Mouse (Mus musculus) liver, postnatal 0 days (tissue): ENCODE measurements around the gene Gm21885. TPM values are rescaled to one million over a fixed set of nuclear protein-coding genes. Genes with fewer than 3 reads are reported as not detected.

ENCODE experiments used
- ATAC-seq: fragments of 200-750 bp; cut with Nextera tagmentation; 2 replicates; pipeline ENCODE4 v1.8.0; 2017; ENCODE audit warnings: mild to moderate bottlenecking, moderate library complexity
- DNase-seq: peaks from one replicate; pipeline ENCODE4 v3.0.0-alpha.2; 2016
- H3K27ac ChIP-seq: fragments of 300-500 bp; sonication (generic); 2 replicates; pipeline ENCODE4 v1.5.1; 2014; ENCODE audit warnings: antibody characterized with exemption, moderate library complexity, mild to moderate bottlenecking, low read depth
- H3K27me3 ChIP-seq: fragments of 300-500 bp; sonication (generic); 2 replicates; pipeline ENCODE4 v1.6.1; 2014; ENCODE audit warnings: low read length, control low read depth, mixed read lengths; ENCODE audit not compliant: insufficient read depth
- H3K36me3 ChIP-seq: fragments of 300-500 bp; sonication (generic); replicated peaks from 2 replicates; pipeline ENCODE4 v1.6.1; 2014; ENCODE audit warnings: mild to moderate bottlenecking, control low read depth, low read length, moderate library complexity, mixed read lengths; ENCODE audit not compliant: insufficient read depth
- H3K4me1 ChIP-seq: fragments of 300-500 bp; sonication (generic); 2 replicates; pipeline ENCODE4 v1.6.1; 2014; ENCODE audit warnings: antibody characterized with exemption, mild to moderate bottlenecking, control low read depth; ENCODE audit not compliant: insufficient read depth
- H3K4me2 ChIP-seq: fragments of 300-500 bp; sonication (generic); 2 replicates; pipeline ENCODE4 v1.6.1; 2014; ENCODE audit warnings: low read depth, mild to moderate bottlenecking, low read length, moderate library complexity, mixed read lengths
- H3K4me3 ChIP-seq: fragments of 300-500 bp; sonication (generic); 2 replicates; pipeline ENCODE4 v1.5.1; 2014; ENCODE audit warnings: low read depth, low read length
- H3K9ac ChIP-seq: fragments of 300-500 bp; sonication (generic); replicated peaks from 2 replicates; pipeline ENCODE4 v1.6.1; 2014; ENCODE audit warnings: mild to moderate bottlenecking, moderate library complexity
- H3K9me3 ChIP-seq: fragments of 300-500 bp; sonication (generic); 2 replicates; pipeline ENCODE4 v1.6.1; 2016; ENCODE audit warnings: mild to moderate bottlenecking, control low read depth, low read length, mixed read lengths
- CTCF ChIP-seq: sonication (generic); IDR thresholded peaks from 2 replicates; pipeline ENCODE4 v1.5.1; 2016; ENCODE audit warnings: antibody characterized with exemption, low read depth
- EP300 ChIP-seq: IDR thresholded peaks from 2 replicates; pipeline ENCODE4 v1.6.1; 2016; ENCODE audit warnings: antibody characterized with exemption, low read depth, mild to moderate bottlenecking
- WGBS: fragments of 180-500 bp; shearing (Covaris S2); extraction: QIAGEN DNeasy Blood & Tissue Kit; methylation state at CpG from one replicate; pipeline ENCODE4 v1.1.7; 2014; ENCODE audit not compliant: insufficient replicate concordance; 5-methylcytosine and 5-hydroxymethylcytosine counted together
- polyA plus RNA-seq: library from polyadenylated mRNA; unstranded; fragments of >200 nt; fragmentation: Nextera tagmentation; extraction: Ambion mirVana; gene quantifications from 2 replicates; pipeline ENCODE4 v1.2.1, GENCODE M21; 2015

Gm21885 gene
- 0.42 and 0.43 TPM in 2 replicates for polyA plus RNA-seq

DNA sequence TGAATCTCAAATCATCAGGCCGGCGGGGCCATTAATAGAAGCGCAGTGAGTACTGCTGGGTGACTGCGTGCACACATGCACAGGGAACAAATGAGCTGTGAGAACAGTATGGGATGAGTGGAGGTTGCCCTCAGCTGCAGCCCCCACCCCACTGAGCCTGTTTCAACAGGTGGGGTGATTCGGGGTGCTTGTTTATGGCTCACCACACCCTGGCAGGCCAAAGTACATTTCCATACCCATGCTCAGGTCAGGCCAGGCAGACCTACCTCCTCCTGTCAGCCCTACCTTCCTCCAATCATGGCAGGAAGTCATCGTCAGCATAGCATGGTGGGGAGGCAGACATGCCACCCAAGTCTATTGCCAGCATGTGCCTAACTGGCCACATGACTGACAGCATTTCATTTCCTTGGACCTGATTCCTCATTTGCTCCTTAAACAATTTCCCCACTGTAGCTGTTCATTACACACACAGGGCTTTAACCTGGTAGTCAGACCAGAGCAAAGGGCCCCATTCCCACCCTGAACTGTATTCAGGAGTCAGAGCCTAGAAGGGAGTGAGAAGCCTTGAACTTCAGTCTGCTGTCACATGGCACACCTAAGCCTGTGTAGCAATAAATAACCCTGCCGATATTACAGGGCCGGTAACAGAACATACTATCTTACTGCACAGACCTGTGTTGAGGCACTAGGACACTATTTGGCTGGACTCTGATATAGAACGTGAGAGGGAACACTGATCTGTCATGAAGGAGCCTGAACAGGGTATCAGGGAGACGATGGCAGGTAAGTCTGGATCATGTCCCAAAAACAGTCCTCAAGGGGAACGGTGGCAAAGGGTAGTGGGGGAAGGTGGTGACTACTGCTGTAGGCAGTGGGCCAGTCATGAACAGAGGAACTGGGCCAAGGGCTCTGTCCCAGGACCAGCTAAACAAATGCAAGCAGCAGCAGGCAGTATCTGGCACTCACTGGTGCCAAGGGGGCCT lies at the start of gene Gm21885:
Gene Gm21885 (plus strand): TSS at position 675 of the 983 bp plus-strand sequence.
- no peak for TF ChIP-seq EP300
- no peak for TF ChIP-seq CTCF
- peak within 1 kb of the TSS; percentile 63 for H3K27ac ChIP-seq
- H3K27me3 ChIP-seq: no peaks in the 10 kb centered on the region
- H3K9ac ChIP-seq: no peak within 1 kb of the TSS
- H3K4me1 ChIP-seq: peaks cover 16% of the 10 kb centered on the region; the same call in 1 of the 2 replicates
- H3K4me3 ChIP-seq: no peak within 1 kb of the TSS
- H3K4me2 ChIP-seq: no peak within 1 kb of the TSS
- DNase-seq: peak; percentile 45
- no peaks in the 10 kb centered on the region for H3K9me3 ChIP-seq
- 63% methylated on average over 11 of the region's 11 CpGs for WGBS
- ATAC-seq: peak; percentile 79
- H3K36me3 ChIP-seq: 0 out of 2 replicates have a peak, but pooled peaks cover 10% of the 10 kb centered on the region

DNA sequence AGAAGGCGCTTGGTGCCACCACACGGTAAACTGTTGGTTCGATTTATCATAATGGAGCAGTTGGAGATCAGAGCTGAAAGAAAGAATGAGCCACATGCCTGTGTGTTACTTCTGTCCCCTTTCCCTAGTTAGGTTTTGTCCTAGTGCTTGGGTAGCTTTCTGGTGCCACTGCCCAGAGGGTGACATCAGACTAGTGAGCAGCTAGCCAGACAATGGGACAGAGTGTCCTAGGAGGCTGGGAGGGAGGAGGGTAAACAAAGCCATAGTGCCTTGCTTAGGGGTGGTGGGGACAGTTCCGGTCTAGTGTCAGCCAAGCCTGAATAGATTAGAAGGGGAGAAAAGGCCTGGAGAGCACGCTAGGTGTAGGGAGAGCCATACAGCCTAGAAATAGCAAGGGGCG lies 48.3 kb upstream of the Gm21885 start:
- Histone ChIP-seq H3K4me1 (no peaks in the 10 kb centered on the region), H3K4me3 (no peak overlapping the region), H3K27ac (no peak overlapping the region), H3K9me3 (no peaks in the 10 kb centered on the region), H3K36me3 (no peaks in the 10 kb centered on the region), H3K4me2 (no peak overlapping the region), H3K9ac (no peak overlapping the region), H3K27me3 (no peaks in the 10 kb centered on the region)
- TF ChIP-seq EP300: no peak
- TF ChIP-seq CTCF: no peak
- ATAC-seq (peak; percentile 14; the same call in 1 of the 2 replicates), DNase-seq (no peak)
- WGBS: 73% methylated on average over 6 of the region's 6 CpGs

DNA sequence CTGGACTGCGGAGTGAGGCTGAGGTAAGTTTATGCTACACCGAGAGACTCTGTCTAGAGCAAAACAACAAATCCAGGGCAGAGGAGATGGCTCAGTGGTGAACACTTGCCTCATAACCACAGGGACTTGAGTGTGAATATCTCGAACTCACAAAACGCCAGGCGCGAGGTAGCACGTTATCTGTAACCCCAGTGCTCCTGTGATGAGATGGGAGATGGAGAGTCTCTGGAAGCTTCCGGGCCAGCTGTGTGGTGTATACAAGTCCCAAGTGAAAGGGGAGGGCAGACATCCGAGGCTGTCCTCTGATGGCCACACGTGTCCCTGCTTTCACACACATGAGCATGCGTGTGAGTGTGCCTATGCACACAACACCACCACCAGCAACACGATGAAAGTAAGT lies 47.3 kb upstream of the Gm21885 start:
- H3K36me3 ChIP-seq: no peaks in the 10 kb centered on the region
- ATAC-seq: peak; percentile 26; the same call in 1 of the 2 replicates
- H3K4me1 ChIP-seq: no peaks in the 10 kb centered on the region
- H3K9ac ChIP-seq: no peak overlapping the region
- no peak overlapping the region for H3K4me2 ChIP-seq
- DNase-seq: no peak
- H3K27ac ChIP-seq: no peak overlapping the region
- 68% methylated on average over 12 of the region's 12 CpGs for WGBS
- no peaks in the 10 kb centered on the region for H3K9me3 ChIP-seq
- TF ChIP-seq EP300 (no peak), CTCF (no peak)
- no peaks in the 10 kb centered on the region for H3K27me3 ChIP-seq
- no peak overlapping the region for H3K4me3 ChIP-seq

DNA sequence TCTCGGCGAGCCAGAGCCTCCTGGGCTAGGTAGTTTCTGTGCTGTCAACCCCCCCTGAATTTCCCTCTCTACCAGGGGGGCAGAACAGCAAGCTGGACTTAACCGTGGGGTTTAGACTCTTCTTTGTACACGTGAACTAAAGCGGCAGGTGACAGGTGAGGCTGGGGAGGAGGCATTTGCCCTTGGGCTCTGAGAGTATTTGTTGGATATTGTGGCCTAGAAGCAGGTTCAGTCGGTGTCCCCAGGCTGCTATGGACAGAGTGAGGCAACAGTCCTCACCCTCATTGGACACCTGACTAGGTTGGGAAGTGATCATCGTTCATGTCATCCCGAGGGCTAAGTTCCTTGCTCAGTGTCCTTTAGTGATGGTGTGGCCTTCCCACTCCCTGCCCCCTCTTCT lies 46.8 kb upstream of the Gm21885 start:
- WGBS: 77% methylated on average over 8 of the region's 8 CpGs
- H3K27ac ChIP-seq: no peak overlapping the region
- no peak overlapping the region for H3K9ac ChIP-seq
- TF ChIP-seq CTCF (no peak), EP300 (no peak)
- H3K4me2 ChIP-seq: no peak overlapping the region
- no peak for DNase-seq
- H3K4me3 ChIP-seq: no peak overlapping the region
- no peaks in the 10 kb centered on the region for H3K27me3 ChIP-seq
- 0 out of 2 replicates have a peak, but pooled peaks cover under 1% of the 10 kb centered on the region for H3K4me1 ChIP-seq
- ATAC-seq: no peak
- H3K36me3 ChIP-seq: no peaks in the 10 kb centered on the region
- H3K9me3 ChIP-seq: no peaks in the 10 kb centered on the region

DNA sequence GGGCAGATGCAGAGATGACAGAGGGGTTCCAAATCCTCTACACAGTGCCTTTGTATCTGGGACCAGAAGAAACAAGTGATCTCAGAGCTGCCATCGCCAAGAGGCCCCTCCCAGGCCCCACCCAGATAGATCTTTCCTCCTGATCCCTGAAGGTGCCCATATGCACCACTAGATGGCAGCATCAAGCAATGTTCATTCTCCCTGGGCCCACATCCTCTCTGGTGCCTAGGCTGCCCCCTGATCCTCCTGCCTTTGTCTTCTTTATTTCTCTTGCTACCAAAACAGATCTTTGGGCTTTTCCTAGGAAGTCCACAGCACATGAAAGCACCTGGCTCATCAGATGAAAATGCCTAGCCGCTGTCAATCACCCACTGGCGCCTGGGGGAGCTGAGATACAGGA lies 45.6 kb upstream of the Gm21885 start:
- Histone ChIP-seq H3K4me1 (0 out of 2 replicates have a peak, but pooled peaks cover 2% of the 10 kb centered on the region), H3K9ac (no peak overlapping the region), H3K36me3 (no peaks in the 10 kb centered on the region), H3K4me3 (no peak overlapping the region), H3K27me3 (no peaks in the 10 kb centered on the region), H3K9me3 (no peaks in the 10 kb centered on the region), H3K4me2 (peak overlapping the region; percentile 30; the same call in 1 of the 2 replicates), H3K27ac (no peak overlapping the region)
- ATAC-seq: peak; percentile 88
- WGBS: 32% methylated on average over 3 of the region's 3 CpGs
- peak; percentile 72 for DNase-seq
- TF ChIP-seq CTCF (peak; percentile 95), EP300 (no peak)

DNA sequence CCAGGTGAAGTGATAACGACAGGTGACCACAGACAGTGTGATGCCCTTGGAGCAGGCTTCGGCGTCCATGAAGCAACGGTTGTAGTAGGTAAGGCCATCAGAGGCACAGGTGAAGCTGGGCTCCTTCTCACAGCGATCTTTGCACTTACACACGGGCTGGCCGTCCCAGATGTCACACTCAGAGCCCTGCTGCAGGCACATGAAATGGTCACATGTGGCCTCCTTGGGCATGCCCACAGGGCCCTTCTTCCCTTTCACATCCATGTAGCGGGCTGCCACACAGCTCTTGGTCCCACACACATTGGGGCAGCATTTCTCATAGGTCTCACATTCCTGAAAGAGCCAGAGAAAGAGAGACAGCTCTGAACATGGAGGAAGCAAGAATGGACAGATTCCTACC lies 42.9 kb upstream of the Gm21885 start:
- Histone ChIP-seq H3K4me1 (peaks cover 17% of the 10 kb centered on the region), H3K4me2 (no peak overlapping the region), H3K4me3 (no peak overlapping the region), H3K36me3 (no peaks in the 10 kb centered on the region), H3K27ac (no peak overlapping the region), H3K9me3 (no peaks in the 10 kb centered on the region), H3K9ac (no peak overlapping the region), H3K27me3 (0 out of 2 replicates have a peak, but pooled peaks cover 4% of the 10 kb centered on the region)
- no peak for DNase-seq
- ATAC-seq: no peak
- 87% methylated on average over 8 of the region's 8 CpGs for WGBS
- TF ChIP-seq EP300 (no peak), CTCF (no peak)
